Mouse (Mus musculus): ENCODE data around the gene Mpv17.

DNA sequence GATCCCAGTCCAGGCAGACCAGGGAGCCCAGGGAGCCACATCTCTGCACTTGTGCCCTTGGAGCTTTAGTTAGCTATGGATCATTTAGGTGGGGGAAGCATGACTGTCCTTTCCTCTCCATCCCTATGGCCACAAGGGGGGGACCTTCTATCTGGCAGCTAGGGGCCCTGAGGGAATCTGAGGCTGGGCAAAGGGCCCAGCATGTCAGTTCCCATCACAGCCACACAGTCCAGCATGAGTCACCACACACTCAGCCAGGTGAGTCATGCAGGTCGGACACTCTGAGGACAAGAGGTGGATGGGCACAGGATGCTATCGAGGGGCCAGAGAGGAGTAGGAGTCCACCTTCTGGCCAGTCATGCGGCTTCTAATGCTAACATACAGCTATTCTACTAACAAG, 2.3 kb downstream of the Mpv17 start:
- TF ChIP-seq CHD2 (IDR thresholded peaks at IDR 0.05; ENCODE audit: low read depth, low read length) (no peak), ZC3H11A (IDR thresholded peaks at IDR 0.05; ENCODE audit: borderline replicate concordance, low read depth, low read length) (no peak), ZNF384 (IDR thresholded peaks at IDR 0.05; ENCODE audit: low read depth, low read length) (no peak), HCFC1 (IDR thresholded peaks at IDR 0.05; ENCODE audit: borderline replicate concordance, insufficient read depth, low read length) (no peak)
